Mouse (Mus musculus) MEL (cell line): ENCODE data around the gene Rab7b. TPM values are rescaled to one million over a fixed set of nuclear protein-coding genes. Genes with fewer than 3 reads are reported as not detected.

ENCODE experiments used
- DNase-seq: peaks from one replicate; pipeline ENCODE4 v3.0.0; 2011; ENCODE audit warnings: low read depth, low spot score
- H3K27ac ChIP-seq: 2 replicates; pipeline ENCODE4 v1.5.1; 2012; ENCODE audit warnings: low read depth, mild to moderate bottlenecking, control low read depth, low read length, moderate library complexity; ENCODE audit not compliant: control insufficient read depth
- H3K27me3 ChIP-seq, 2 experiments: fragments of 150-350 bp in 1 of 2; sonication (generic) in 1 of 2; 2 replicates each; pipeline ENCODE4 v1.6.1; 2012; ENCODE audit warnings: low read length in 2 of 2, mild to moderate bottlenecking in 2 of 2, improper control_type of control experiment in 1 of 2, moderate library complexity in 1 of 2; ENCODE audit not compliant: insufficient read depth in 2 of 2, control insufficient read depth in 1 of 2
- H3K36me3 ChIP-seq, 2 experiments: 2 replicates each; pipeline ENCODE4 v1.6.1; 2012 to 2014; ENCODE audit warnings: low read length in 2 of 2, improper control_type of control experiment in 1 of 2, inconsistent platforms in 1 of 2, mild to moderate bottlenecking in 1 of 2; ENCODE audit not compliant: insufficient read depth in 2 of 2, control insufficient read depth in 1 of 2
- H3K4me1 ChIP-seq, 2 experiments: fragments of 150-350 bp in 1 of 2; sonication (generic) in 1 of 2; 2 replicates each; pipeline ENCODE4 v1.6.1; 2012; ENCODE audit warnings: low read length in 2 of 2, improper control_type of control experiment in 1 of 2, mild to moderate bottlenecking in 1 of 2; ENCODE audit not compliant: insufficient read depth in 2 of 2, control insufficient read depth in 1 of 2
- H3K4me3 ChIP-seq, 2 experiments: fragments of 150-350 bp in 1 of 2; sonication (generic) in 1 of 2; 2 replicates each; pipeline ENCODE4 v1.5.1; 2012; ENCODE audit warnings: low read depth in 2 of 2, low read length in 2 of 2, mild to moderate bottlenecking in 2 of 2, moderate library complexity in 2 of 2, control low read depth in 1 of 2, improper control_type of control experiment in 1 of 2; ENCODE audit not compliant: control insufficient read depth in 1 of 2, insufficient read depth in 1 of 2
- H3K79me2 ChIP-seq: 2 replicates; pipeline ENCODE4 v1.6.1; 2012; ENCODE audit warnings: mild to moderate bottlenecking, low read length, moderate library complexity; ENCODE audit not compliant: control insufficient read depth, poor library complexity, insufficient read depth
- H3K9ac ChIP-seq: 2 replicates; pipeline ENCODE4 v1.6.1; 2012; ENCODE audit warnings: low read depth, mild to moderate bottlenecking, control low read depth, low read length, moderate library complexity; ENCODE audit not compliant: control insufficient read depth, poor library complexity, severe bottlenecking
- H3K9me3 ChIP-seq: fragments of 150-350 bp; sonication (generic); replicated peaks from 2 replicates; pipeline ENCODE4 v1.6.1; 2012; ENCODE audit warnings: mild to moderate bottlenecking, low read length, improper control_type of control experiment, moderate library complexity; ENCODE audit not compliant: insufficient read depth
- BHLHE40 ChIP-seq: IDR thresholded peaks from 2 replicates; pipeline ENCODE4 v1.6.1; 2012; ENCODE audit warnings: low read depth, mild to moderate bottlenecking, inconsistent platforms, low read length, improper control_type of control experiment, borderline replicate concordance
- CHD1 ChIP-seq: IDR thresholded peaks from 2 replicates; pipeline ENCODE4 v1.6.1; 2012; ENCODE audit warnings: low read depth, mild to moderate bottlenecking, inconsistent platforms, low read length, improper control_type of control experiment
- E2F4 ChIP-seq: IDR thresholded peaks from 2 replicates; pipeline ENCODE4 v1.6.1; 2011; ENCODE audit warnings: low read depth, low read length, improper control_type of control experiment, borderline replicate concordance
- ELF1 ChIP-seq: IDR thresholded peaks from 2 replicates; pipeline ENCODE4 v1.6.1; 2014; ENCODE audit warnings: low read depth, mild to moderate bottlenecking, inconsistent platforms, low read length, improper control_type of control experiment, moderate library complexity
- GABPA ChIP-seq: IDR thresholded peaks from 2 replicates; pipeline ENCODE4 v1.6.1; 2012; ENCODE audit warnings: low read depth, mild to moderate bottlenecking, inconsistent platforms, low read length, improper control_type of control experiment, moderate library complexity
- HCFC1 ChIP-seq: IDR thresholded peaks from 2 replicates; pipeline ENCODE4 v1.6.1; 2012; ENCODE audit warnings: low read depth, mild to moderate bottlenecking, inconsistent platforms, low read length, improper control_type of control experiment, moderate library complexity
- JUND ChIP-seq: IDR thresholded peaks from 2 replicates; pipeline ENCODE4 v1.6.1; 2011; ENCODE audit warnings: low read depth, mild to moderate bottlenecking, improper control_type of control experiment, low read length
- MAZ ChIP-seq: IDR thresholded peaks from 2 replicates; pipeline ENCODE4 v1.6.1; 2012; ENCODE audit warnings: low read depth, mild to moderate bottlenecking, inconsistent platforms, low read length, improper control_type of control experiment
- MEF2A ChIP-seq: IDR thresholded peaks from 2 replicates; pipeline ENCODE4 v1.6.1; 2014; ENCODE audit warnings: low read depth, mild to moderate bottlenecking, inconsistent platforms, low read length, improper control_type of control experiment; ENCODE audit not compliant: poor library complexity, insufficient replicate concordance, severe bottlenecking; ENCODE audit errors: extremely low read depth
- MXI1 ChIP-seq: IDR thresholded peaks from 2 replicates; pipeline ENCODE4 v1.6.1; 2011; ENCODE audit warnings: mild to moderate bottlenecking, low read depth, low read length, improper control_type of control experiment
- MYC ChIP-seq: IDR thresholded peaks from 2 replicates; pipeline ENCODE4 v1.6.1; 2011; ENCODE audit warnings: low read depth, mild to moderate bottlenecking, low read length, improper control_type of control experiment, moderate library complexity
- NELFE ChIP-seq: IDR thresholded peaks from 2 replicates; pipeline ENCODE4 v1.6.1; 2011; ENCODE audit warnings: low read depth, low read length, improper control_type of control experiment
- NRF1 ChIP-seq: IDR thresholded peaks from 2 replicates; pipeline ENCODE4 v1.6.1; 2014; ENCODE audit warnings: low read depth, mild to moderate bottlenecking, inconsistent platforms, low read length, improper control_type of control experiment, moderate library complexity; ENCODE audit not compliant: poor library complexity, insufficient read depth, severe bottlenecking
- POLR2A ChIP-seq, 2 experiments: IDR thresholded peaks; 2 replicates each; pipeline ENCODE4 v1.6.1; 2011 to 2012; ENCODE audit warnings: low read length in 2 of 2, mild to moderate bottlenecking in 2 of 2, control low read depth in 1 of 2, improper control_type of control experiment in 1 of 2, low read depth in 1 of 2, moderate library complexity in 1 of 2; ENCODE audit not compliant: control insufficient read depth in 1 of 2, insufficient read depth in 1 of 2, poor library complexity in 1 of 2
- RAD21 ChIP-seq: IDR thresholded peaks from 2 replicates; pipeline ENCODE4 v1.6.1; 2011; ENCODE audit warnings: mild to moderate bottlenecking, low read depth, low read length, improper control_type of control experiment
- SIN3A ChIP-seq: IDR thresholded peaks from 2 replicates; pipeline ENCODE4 v1.6.1; 2012; ENCODE audit warnings: low read length, improper control_type of control experiment, inconsistent platforms
- TBP ChIP-seq: IDR thresholded peaks from 2 replicates; pipeline ENCODE4 v1.8.0; 2011; ENCODE audit warnings: low read depth, low read length, improper control_type of control experiment
- TCF12 ChIP-seq: IDR thresholded peaks from 2 replicates; pipeline ENCODE4 v1.6.1; 2014; ENCODE audit warnings: low read depth, mild to moderate bottlenecking, inconsistent platforms, low read length, improper control_type of control experiment, moderate library complexity
- UBTF ChIP-seq: IDR thresholded peaks from 2 replicates; pipeline ENCODE4 v1.6.1; 2012; ENCODE audit warnings: low read depth, mild to moderate bottlenecking, inconsistent platforms, low read length, improper control_type of control experiment, moderate library complexity, borderline replicate concordance; ENCODE audit not compliant: insufficient read depth
- USF1 ChIP-seq: IDR thresholded peaks from 2 replicates; pipeline ENCODE4 v1.6.1; 2014; ENCODE audit warnings: low read depth, mild to moderate bottlenecking, inconsistent platforms, low read length, improper control_type of control experiment, moderate library complexity
- USF2 ChIP-seq, 2 experiments: IDR thresholded peaks; 2 replicates each; pipeline ENCODE4 v1.6.1; 2011 to 2012; ENCODE audit warnings: improper control_type of control experiment in 2 of 2, low read length in 2 of 2, borderline replicate concordance in 1 of 2, inconsistent platforms in 1 of 2, low read depth in 1 of 2, mild to moderate bottlenecking in 1 of 2; ENCODE audit not compliant: insufficient read depth in 1 of 2
- ZMIZ1 ChIP-seq: IDR thresholded peaks from 2 replicates; pipeline ENCODE4 v1.6.1; 2012; ENCODE audit warnings: low read depth, mild to moderate bottlenecking, inconsistent platforms, low read length, improper control_type of control experiment, moderate library complexity
- polyA plus RNA-seq, 2 experiments: library from polyadenylated mRNA; stranded (reverse) in 1 of 2; unstranded in 1 of 2; fragments of >175 nt in 1 of 2; fragments of >200 nt in 1 of 2; gene quantifications; 2 replicates each; pipeline versions ENCODE4 v1.2.1 to v1.2.4; 2012; ENCODE audit warnings: low replicate concordance in 2 of 2, low read depth in 1 of 2; ENCODE audit not compliant: insufficient read length in 2 of 2, insufficient read depth in 1 of 2, missing spikeins in 1 of 2
- total RNA-seq: library from RNA; depleted of rRNA; stranded (reverse); fragments of 300-350 nt; gene quantifications from 2 replicates; pipeline ENCODE4 v1.2.3, GENCODE M21; 2012

Rab7b gene
- total and polyA plus RNA-seq, 3 experiments = 0.21 to 0.23 TPM; not detected in 1

DNA sequence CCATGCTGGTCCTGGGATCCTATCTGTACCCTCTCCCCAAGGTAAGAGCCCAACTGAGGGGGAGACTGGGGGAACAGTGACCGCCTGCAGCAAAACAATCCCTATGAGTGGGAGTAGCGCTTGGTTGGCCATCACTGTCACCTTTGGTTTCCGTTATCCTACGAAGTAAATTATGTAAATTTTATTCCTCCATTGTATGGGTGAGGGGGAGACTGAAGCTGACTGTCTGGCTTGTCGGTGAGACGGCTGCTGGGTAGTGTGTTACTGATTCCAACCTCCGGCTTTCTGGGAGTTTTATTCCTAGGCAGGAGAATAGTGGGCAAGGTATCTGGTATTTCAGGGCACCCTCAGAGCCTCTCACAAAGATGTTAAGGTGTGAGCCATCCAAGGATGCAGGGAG, 70.3 kb downstream of the Rab7b start:
- Histone ChIP-seq H3K79me2 (no peaks in the 10 kb centered on the region), H3K9ac (no peak overlapping the region), H3K9me3 (no peaks in the 10 kb centered on the region), H3K27me3 (peaks cover 4% of the 10 kb centered on the region in 2 experiments; a peak in 2 of 4 replicates), H3K4me3 (no peak overlapping the region), H3K36me3 (peaks cover 0 to 8% of the 10 kb centered on the region in 2 experiments; a peak in 2 of 4 replicates), H3K27ac (no peak overlapping the region)
- DNase-seq = no peak
- TF ChIP-seq RAD21 (no peak), GABPA (no peak), ZMIZ1 (no peak), MYC (no peak)
- TF ChIP-seq, all 39 proteins: peak for 0
- H3K4me1 ChIP-seq = peaks cover 0 to 13% of the 10 kb centered on the region in 2 experiments; a peak in 2 of 4 replicates

DNA sequence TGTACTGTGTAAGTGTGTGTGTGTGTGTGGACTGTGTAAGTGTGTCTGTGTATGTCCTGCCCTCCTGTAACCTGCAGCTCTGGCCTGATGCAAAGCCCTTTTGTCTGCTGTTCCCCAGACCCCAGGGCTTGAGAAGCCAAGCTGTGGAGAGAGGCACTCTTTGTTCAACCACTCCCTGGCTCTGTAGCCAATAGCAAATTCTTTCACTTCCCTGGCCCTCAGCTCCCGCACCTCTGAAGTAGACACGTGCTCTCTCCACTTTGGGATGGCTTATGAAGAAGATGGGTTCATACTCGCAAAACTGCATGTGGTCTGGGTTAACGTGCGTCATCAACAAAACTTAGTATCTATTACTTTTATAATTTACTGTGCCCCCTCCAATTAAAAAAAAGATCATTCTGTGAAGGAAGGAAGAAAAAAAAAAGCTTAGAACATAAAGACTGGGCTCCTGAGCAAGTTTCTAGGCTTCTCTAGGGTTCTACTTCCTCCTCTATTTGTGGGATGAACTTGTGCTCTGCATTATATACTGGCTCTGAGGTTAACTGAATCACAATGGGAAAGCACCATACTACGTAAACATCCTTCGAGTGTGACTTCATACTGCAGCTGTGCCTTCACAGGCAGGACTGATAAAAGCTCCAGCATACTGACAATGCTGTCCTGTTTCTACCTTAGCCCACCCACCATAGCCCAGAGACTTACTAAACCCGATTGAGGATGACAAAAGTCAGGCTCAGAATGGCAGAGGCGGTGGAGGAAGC, 71.4 kb downstream of the Rab7b start:
- Histone ChIP-seq H3K79me2 (no peaks in the 10 kb centered on the region), H3K9ac (no peak overlapping the region), H3K4me1 (peaks cover 0 to 4% of the 10 kb centered on the region in 2 experiments; a peak in 2 of 4 replicates), H3K4me3 (no peak overlapping the region), H3K9me3 (no peaks in the 10 kb centered on the region), H3K27ac (no peak overlapping the region), H3K27me3 (peaks cover 4% of the 10 kb centered on the region in 2 experiments; a peak in 2 of 4 replicates), H3K36me3 (no peaks in the 10 kb centered on the region)
- DNase-seq = no peak
- TF ChIP-seq NELFE (no peak), USF2 (IDR thresholded peaks at IDR 0.05; ENCODE audit: borderline replicate concordance in 1 of 2, insufficient read depth in 1 of 2, low read depth in 1 of 2, low read length in 2 of 2) (no peak), ELF1 (no peak), TCF12 (no peak), BHLHE40 (no peak), USF1 (no peak), E2F4 (no peak), SIN3A (no peak), CHD1 (no peak)

DNA sequence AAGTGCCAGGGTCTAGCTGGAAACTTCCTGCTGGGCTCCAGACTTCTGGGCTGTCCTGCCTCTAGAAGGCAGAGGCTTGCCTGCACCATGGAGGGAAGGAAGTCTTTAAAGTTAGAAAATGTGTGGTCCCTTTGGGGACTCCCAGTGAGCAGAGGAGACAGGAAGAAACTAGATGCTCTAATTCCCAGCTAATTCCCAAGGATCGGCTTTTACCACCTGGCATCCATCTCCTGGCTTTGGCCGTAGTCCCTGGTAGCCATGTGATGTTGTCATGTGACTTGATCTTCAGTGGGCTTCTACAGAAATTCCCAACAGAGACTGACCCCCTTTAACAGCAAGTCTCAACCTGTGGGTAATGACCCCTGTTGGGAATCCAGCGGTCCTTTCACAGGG, 71.9 kb downstream of the Rab7b start:
- no peaks in the 10 kb centered on the region for H3K36me3 ChIP-seq
- H3K27me3 ChIP-seq = peaks cover 4% of the 10 kb centered on the region in 2 experiments; a peak in 2 of 4 replicates
- H3K9me3 ChIP-seq = no peaks in the 10 kb centered on the region
- no peaks in the 10 kb centered on the region for H3K79me2 ChIP-seq
- H3K9ac ChIP-seq = no peak overlapping the region
- no peak overlapping the region for H3K4me3 ChIP-seq
- no peak for DNase-seq
- no peak overlapping the region for H3K27ac ChIP-seq
- TF ChIP-seq MEF2A (no peak), ELF1 (no peak), HCFC1 (no peak), POLR2A (IDR thresholded peaks at IDR 0.05; ENCODE audit: control insufficient read depth in 1 of 2, insufficient read depth in 1 of 2, low read depth in 1 of 2, low read length in 2 of 2, poor library complexity in 1 of 2) (no peak), NELFE (no peak), SIN3A (no peak), MAZ (no peak), USF2 (IDR thresholded peaks at IDR 0.05; ENCODE audit: borderline replicate concordance in 1 of 2, insufficient read depth in 1 of 2, low read depth in 1 of 2, low read length in 2 of 2) (no peak), TCF12 (no peak), UBTF (no peak), MXI1 (no peak), E2F4 (no peak), ZMIZ1 (no peak), TBP (no peak), JUND (no peak), NRF1 (no peak)
- H3K4me1 ChIP-seq = no peaks in the 10 kb centered on the region; a peak in 1 of 4 replicates
